Mouse (Mus musculus) erythroid progenitor cell, adult 5-6 weeks (primary cell): Measurements from ENCODE around the gene Il3ra. TPM values are rescaled to one million over a fixed set of nuclear protein-coding genes. Genes with fewer than 3 reads are reported as not detected.

Experiments used
- ATAC-seq: replicated peaks from 2 replicates; pipeline ENCODE4 v1.8.0; 2016; ENCODE audit warnings: moderate number of reproducible peaks, mild to moderate bottlenecking, moderate TSS enrichment, inconsistent platforms; ENCODE audit not compliant: poor library complexity, low FRiP score, severe bottlenecking
- total RNA-seq, 2 experiments: library from RNA; stranded (forward) in 1 of 2; stranded (reverse) in 1 of 2; fragments of 150-400 nt in 1 of 2; fragments of 186-747, 209-891 nt in 1 of 2; gene quantifications; 2 replicates each; pipeline versions ENCODE4 v1.2.3 to v1.2.4; 2015 to 2017; ENCODE audit warnings: low replicate concordance in 2 of 2

The Il3ra gene
- total RNA-seq (2015; ENCODE audit: low replicate concordance) (2.5 and 4.3 TPM in 2 replicates), total RNA-seq (2017; ENCODE audit: low replicate concordance) (4.8 and 5.8 TPM in 2 replicates)

DNA sequence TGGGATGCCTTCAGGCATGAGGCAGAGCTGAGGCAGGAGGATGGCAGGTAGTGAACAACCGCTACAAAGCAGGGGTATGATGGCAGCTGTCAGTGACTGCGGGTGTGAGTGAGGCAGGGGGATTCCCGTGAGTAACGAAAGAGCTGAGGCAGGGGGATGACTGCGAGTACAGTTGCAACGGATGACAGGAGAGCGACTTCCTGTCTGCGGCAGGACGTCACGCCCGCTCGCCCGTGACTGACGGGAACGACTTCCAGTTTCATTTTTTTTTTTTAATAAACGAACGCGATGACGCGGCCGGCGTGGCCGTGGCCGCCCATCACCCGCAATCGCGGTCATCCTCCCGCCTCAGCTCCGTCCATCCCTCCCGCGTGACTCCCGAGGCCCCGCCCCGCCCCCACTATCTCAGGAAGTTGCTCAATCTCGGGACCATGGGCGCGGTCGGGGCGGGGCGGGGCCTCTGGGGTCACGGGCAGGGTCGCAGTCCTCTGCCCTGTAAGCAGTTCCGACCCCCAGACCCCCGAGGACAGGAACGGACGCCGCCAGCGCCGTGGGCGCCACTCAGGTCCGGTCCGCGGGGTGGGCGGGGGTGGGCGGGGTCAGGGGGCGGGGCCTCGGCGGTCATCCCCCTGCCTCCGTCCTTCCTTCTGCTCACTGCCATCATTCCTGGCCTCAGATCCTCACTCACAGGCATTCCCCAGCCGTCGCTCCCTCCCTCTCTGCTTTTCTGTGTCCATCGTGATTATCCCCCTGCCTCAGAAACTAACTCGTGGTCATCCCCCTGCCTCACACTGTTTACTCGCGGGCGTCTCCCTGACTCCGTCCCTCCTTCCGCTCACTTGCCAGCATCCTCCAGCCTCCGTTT, at the start of gene Il3ra:
Gene Il3ra, plus strand, starts transcription at position 328 of the 865 bp plus-strand sequence.
- ATAC-seq = no peak

DNA sequence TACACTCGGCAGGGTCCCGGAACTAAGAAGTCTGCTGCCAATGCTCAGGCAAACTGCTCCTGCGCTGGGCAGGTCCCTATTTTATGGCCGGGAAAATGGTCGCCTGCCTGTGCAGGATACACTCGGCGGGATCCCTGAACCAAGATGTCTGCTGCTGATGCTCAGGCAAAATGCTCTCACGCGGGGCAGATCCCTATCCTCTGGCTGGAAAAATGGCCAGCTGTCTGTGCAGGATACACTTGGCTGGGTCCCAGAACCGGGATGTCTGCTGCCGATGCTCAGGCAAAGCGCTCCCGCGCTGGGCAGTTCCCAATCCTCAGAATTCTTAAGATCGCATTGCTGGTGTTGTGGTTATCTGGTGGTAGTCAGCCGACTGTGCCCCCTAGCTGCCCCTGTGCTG, 37.1 kb upstream of the Il3ra start:
- ATAC-seq = no peak

DNA sequence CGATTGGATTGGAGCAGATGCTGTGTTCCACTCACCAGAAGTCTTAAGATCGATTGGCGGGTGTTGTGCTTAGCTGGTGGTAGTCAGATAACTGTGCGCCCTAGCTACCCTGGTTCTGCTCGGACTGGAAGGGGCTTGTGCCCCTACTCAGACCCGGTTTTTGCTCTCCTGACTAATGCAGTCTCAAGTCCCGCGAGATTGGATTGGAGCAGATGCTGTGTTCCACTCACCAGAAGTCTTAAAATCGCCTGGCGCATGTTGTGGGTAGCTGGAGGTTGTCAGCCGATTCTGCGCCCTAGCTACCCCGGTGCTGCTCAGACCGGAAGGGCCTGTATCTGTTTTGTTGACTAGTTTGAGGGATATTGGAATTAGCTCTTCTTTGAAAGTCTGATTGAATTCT, 36.7 kb upstream of the Il3ra start:
- ATAC-seq = no peak

- no peak for ATAC-seq
Measured at GRCm38 (mm10) chr14:14322528-14322927, 23.5 kb upstream of the Il3ra start, which contains the start of gene Olfr31. Gene Olfr31 (plus strand): TSS chr14:14322828.

DNA sequence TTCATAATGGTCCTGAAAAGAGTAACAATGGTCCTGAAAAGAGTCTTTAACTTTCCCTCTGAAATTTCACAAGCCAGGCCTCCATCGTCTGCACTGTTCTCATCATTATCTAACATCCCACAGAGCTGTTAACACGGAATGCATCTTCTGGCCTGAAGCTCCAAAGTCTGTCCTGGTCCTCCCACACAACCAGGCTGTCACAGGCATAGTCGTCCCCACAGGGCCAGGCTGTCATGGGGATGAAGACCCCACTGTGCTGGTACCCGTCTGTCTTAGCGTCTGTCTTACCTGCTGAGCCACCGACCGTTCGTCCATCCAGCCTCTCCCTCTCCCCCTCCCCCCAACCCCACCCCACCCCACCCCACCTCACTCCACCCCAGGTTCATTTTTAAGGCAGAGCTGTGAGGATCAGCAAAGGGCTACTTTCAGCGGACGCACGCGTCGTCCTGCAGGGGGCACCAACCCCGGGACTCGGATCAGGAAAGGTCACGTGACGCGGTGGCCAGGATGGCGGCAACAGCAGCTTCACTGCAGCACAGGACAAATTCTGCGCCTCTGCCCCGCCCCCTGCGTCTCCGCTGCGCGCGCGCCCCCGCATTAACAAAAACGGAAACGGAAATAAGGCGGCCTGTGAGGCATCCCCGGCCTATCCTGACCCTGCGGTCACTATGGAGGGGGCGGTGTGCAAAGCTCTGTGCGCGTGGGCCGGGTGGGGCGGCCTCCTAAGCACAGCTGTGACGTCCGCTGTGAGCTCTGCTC, 783 bp upstream of the Il3ra start:
- ATAC-seq = peak; percentile 65

- ATAC-seq = no peak
Measured at GRCm38 (mm10) chr14:14346813-14347100, 682 bp downstream of the Il3ra start.

GRCm38 (mm10) chr14:14347151-14347835, 1.2 kb downstream of the Il3ra start:
- no peak for ATAC-seq

DNA sequence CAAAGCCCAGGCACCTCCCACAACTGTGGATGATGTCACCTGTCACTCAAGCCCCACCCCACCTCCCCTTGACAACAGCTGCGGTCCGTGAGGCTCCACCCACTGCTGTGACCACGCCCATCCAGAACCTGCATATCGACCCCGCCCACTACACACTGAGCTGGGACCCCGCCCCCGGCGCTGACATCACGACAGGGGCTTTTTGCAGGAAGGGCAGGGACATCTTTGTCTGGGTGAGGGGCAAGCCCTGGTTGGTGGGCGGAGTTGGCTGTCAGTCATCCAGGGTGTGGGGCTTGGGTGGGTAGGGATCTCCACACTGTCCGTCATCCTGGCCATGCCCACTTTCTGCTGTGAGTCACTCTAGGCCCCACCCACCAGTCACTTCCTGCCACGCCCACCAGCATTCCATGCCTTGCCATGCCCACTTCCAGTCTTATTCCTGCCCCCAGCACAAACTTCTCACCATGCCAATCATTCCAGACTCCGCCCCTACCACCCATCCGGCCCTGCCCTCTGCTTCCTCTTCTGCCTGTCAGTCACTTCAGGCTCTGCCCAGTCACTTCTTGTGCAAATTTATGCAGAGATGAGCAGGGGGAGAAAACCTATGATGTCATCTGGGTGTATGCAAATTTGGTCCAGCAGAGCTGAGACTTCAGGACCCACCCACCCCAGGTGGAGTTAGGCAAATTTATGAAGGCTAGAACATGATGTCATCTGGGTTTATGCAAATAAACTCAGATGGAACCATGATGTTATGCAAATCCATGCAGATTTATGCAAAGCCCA, 2.0 kb downstream of the Il3ra start:
- no peak for ATAC-seq

- no peak for ATAC-seq
Measured at GRCm38 (mm10) chr14:14348674-14349401, 2.8 kb downstream of the Il3ra start.

DNA sequence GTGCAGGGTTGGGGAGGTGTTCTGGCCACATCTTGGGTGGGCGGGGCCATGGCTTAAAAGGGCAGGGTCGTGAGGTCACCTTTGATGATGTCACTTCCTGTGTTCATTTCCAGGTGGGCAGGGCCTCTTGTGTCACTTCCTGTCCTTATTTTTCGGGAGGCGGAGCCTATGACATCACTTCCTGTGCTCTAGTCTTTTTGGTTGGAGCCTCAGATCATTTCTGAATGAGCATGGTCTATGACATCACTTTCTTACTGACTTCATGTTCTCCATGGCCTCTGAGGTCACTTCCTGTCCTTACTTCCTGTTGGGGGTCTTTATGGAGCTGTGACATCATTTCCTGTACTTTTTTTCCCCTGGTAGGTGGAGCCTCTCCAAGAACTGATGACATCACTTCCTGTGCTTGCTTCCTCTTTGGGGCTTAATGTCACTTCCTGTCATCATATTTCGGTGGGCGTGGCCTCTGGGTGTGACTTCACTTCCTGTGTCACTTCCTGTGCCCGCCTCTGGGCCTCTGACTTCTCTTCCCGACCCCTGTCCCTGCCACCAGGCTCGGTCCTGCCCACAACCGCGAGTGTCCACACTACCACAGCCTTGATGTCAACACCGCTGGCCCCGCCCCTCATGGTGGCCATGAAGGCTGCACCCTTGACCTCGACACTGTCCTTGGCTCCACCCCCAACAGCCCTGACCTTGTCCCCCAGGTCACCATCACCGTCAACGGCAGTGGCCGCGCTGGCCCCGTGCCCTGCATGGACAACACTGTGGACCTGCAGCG, 3.6 kb downstream of the Il3ra start:
- no peak for ATAC-seq

DNA sequence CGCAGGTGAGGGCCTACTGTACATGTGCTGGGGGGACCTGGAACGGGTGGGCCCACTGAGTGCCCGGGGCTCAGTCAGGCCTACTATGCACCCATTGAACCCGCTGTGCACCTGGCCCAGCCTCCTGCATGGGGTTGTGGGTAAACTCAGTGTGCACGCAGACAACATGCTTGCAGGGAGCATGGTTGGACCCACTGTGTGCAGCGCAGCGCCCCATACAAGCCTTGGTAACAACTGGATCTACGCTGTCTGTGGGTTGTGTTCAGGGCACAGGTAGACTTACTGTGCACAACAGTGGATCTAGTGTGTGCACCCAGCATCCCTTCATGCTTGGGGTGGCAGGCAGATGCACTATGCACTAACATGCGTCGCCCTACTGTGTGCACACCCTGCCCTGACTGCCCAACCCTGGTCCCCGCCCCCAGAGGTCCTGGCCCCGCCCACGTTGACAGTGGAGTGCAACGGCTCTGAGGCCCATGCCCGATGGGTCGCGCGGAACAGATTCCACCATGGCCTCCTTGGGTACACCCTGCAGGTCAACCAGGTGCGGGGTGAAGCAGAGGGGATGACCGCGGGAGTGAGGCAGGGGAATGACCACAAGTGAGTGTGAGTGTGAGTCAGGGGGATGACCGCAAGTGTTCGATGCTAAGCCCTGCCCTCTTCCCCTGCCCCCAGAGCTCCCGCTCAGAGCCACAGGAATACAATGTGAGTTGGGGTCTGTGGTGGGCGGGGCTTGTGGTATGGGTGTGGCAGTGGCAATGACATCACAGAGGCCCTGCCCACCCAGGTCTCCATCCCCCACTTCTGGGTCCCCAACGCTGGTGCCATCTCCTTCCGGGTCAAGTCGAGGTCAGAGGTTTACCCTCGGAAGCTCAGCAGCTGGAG, 4.4 kb downstream of the Il3ra start:
- ATAC-seq = no peak

- ATAC-seq = no peak
Measured at GRCm38 (mm10) chr14:14351148-14351455, 5.0 kb downstream of the Il3ra start.

- no peak for ATAC-seq
Measured at GRCm38 (mm10) chr14:14351721-14352590, 5.9 kb downstream of the Il3ra start.

DNA sequence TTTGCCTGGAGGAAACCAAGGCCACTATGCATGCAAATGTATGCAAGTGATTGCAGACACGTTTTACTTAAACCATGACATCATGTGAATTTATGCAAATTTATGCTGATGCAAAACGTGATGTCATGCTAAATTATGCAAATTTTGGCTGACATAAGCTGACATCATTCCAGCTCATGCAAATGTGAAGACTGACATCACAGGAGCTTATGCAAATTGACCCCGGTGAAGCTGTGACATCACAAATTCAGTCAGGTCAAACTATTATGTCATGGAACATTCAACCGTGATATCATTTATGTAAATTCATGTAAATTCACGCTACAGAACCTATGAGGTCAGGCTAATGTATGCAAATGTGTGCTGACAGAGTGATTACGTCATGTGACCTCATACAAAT, 6.5 kb downstream of the Il3ra start:
- ATAC-seq = no peak

- no peak for ATAC-seq
Measured at GRCm38 (mm10) chr14:14353081-14353732, 7.1 kb downstream of the Il3ra start.
